Mouse (Mus musculus): ENCODE measurements around the gene Lgals2. TPM values are rescaled to one million over a fixed set of nuclear protein-coding genes. Genes with fewer than 3 reads are reported as not detected.

The Lgals2 gene
- total and polyA plus RNA-seq, 2 experiments from 2014 or later: 0.27 to 4.6 TPM

DNA sequence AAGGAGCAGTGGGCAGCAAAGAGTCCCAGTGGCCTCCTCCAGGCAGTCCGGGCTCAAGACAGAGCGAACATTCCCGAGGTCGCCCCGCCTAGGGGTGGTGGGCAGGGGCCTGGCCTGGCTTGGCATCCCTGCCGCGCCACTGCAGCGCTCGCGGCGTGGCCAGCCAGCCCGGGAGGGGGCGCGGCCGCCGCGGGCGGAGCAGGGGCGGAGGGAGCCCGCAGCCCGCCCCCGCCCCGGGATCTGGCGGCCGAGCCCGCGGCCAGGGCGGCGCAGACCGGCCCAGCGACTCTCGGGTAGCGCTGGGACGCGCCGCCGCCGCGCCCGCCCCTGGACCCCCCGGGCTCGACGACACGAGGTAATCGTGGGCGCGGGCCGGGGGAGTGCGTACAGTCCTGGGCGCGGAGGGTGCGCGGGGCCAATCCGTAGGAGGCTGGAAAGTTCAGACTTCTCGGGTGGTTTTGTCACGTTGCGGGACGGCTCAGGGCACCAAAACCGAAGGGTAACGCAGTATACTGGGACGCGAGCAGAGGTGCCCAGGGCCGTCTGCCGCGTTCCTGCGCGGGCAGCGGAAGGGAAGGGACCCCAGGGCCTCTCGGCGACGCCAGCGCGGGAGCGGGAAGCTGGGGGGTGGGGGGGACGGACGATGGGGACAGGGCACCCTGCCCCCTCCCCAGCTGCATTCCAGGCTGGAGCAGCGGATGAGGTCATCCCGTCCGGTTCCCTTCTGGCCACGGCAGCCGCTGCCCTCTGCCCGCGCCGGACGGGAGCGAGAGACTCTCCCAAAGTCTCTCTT is 12.8 kb downstream of the Lgals2 start, which contains the start of gene Cdc42ep1:
Cdc42ep1 (plus strand) TSS at position 254 of the 793 bp plus-strand sequence.
- Histone ChIP-seq H3K27me3 (ENCODE audit: control insufficient read depth, insufficient read depth, low read length) (no peaks in the 10 kb centered on the region), H3K4me2 (ENCODE audit: low read depth, low read length) (peak within 1 kb of the TSS; percentile 81), H3K27ac (ENCODE audit: low read depth) (peak within 1 kb of the TSS; percentile 98), H3K4me3 (ENCODE audit: low read depth, low read length) (peak within 1 kb of the TSS; percentile 71), H3K9me3 (replicated peaks; ENCODE audit: control insufficient read depth, low read length) (no peaks in the 10 kb centered on the region), H3K36me3 (replicated peaks; ENCODE audit: control insufficient read depth, insufficient read depth, low read length) (peaks cover 6% of the 10 kb centered on the region; the same call in 1 of the 2 replicates), H3K4me1 (ENCODE audit: control insufficient read depth, insufficient read depth) (peaks cover 16% of the 10 kb centered on the region; the same call in 1 of the 2 replicates), H3K9ac (replicated peaks; ENCODE audit: low read depth, low read length) (peak within 1 kb of the TSS; percentile 92)
- peak; percentile 83 for ATAC-seq (ENCODE audit: insufficient read depth, low read depth)
- peak; percentile 67 for DNase-seq (ENCODE audit: low spot score)
- TF ChIP-seq EP300 (IDR thresholded peaks at IDR 0.05; ENCODE audit: low read depth) (peak; percentile 54; the same call in 1 of the 2 replicates), CTCF (IDR thresholded peaks at IDR 0.05; ENCODE audit: low read depth) (no peak)
- WGBS: 0% methylated on average over 68 of the region's 86 CpGs

DNA sequence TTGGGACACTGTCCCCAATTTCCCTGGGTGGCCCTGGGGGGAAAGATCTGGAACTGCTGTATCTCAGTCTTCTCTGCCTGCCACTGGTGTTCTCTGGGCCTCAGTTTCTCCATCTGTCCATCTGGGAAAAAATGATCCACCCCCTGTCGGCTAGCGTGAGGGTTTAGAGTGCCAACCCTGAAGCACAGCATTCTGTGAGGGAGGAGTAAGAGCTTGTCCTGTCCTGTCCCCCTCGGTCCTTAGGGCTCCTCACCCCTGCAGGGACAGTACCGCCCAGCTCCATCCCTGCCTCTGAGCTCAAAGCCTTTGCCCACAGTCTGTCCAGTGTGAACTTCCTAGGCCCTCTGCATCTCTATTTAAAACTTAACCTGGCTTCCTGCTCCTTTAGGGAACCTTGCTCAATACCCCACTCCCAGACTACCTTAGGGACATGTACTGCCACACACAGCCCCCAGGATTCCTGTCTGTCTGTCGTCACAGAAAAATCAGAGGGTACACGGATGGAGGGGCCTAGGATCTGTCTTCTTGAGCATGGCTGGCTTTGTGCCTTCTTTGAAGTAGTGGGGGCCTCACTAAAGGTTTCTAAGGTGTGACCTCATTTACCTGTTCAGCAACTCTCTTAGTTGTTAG is 14.1 kb downstream of the Lgals2 start:
- no peaks in the 10 kb centered on the region for H3K9me3 ChIP-seq (replicated peaks; ENCODE audit: control insufficient read depth, low read length)
- no peaks in the 10 kb centered on the region for H3K27me3 ChIP-seq (ENCODE audit: control insufficient read depth, insufficient read depth, low read length)
- no peak overlapping the region for H3K4me2 ChIP-seq (ENCODE audit: low read depth, low read length)
- H3K27ac ChIP-seq (ENCODE audit: low read depth): no peak overlapping the region
- H3K9ac ChIP-seq (replicated peaks; ENCODE audit: low read depth, low read length): no peak overlapping the region
- H3K4me1 ChIP-seq (ENCODE audit: control insufficient read depth, insufficient read depth): peaks cover 14% of the 10 kb centered on the region; the same call in 1 of the 2 replicates
- WGBS: 65% methylated on average over 6 of the region's 6 CpGs
- no peaks in the 10 kb centered on the region for H3K36me3 ChIP-seq (replicated peaks; ENCODE audit: control insufficient read depth, insufficient read depth, low read length)
- DNase-seq (ENCODE audit: low spot score) (no peak), ATAC-seq (ENCODE audit: insufficient read depth, low read depth) (no peak)
- no peak overlapping the region for H3K4me3 ChIP-seq (ENCODE audit: low read depth, low read length)
- TF ChIP-seq EP300 (IDR thresholded peaks at IDR 0.05; ENCODE audit: low read depth): no peak
- no peak for TF ChIP-seq CTCF (IDR thresholded peaks at IDR 0.05; ENCODE audit: low read depth)

DNA sequence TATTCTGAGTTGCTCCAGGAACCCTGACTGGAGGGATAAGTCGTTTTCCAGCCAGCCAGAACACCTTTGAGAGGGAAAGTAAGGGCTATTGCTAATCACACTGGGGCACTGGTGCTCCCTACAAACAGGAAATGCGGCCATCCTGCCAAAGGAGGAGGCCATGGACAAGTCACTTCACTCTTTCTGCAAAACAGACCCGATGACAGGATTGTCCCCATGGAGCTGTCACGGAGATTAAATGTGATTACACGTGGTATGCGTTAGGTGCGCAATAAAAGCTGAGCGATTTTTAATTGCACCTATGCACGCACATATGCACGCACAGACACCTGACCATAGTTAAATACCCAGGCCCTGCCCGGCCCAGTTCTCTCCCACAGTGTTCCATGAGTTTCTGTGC is 14.6 kb downstream of the Lgals2 start:
- Histone ChIP-seq H3K4me1 (ENCODE audit: control insufficient read depth, insufficient read depth) (peaks cover 9% of the 10 kb centered on the region), H3K4me2 (ENCODE audit: low read depth, low read length) (no peak overlapping the region), H3K36me3 (replicated peaks; ENCODE audit: control insufficient read depth, insufficient read depth, low read length) (no peaks in the 10 kb centered on the region), H3K4me3 (ENCODE audit: low read depth, low read length) (no peak overlapping the region), H3K27ac (ENCODE audit: low read depth) (peak overlapping the region; percentile 58; the same call in 1 of the 2 replicates), H3K27me3 (ENCODE audit: control insufficient read depth, insufficient read depth, low read length) (no peaks in the 10 kb centered on the region), H3K9me3 (replicated peaks; ENCODE audit: control insufficient read depth, low read length) (no peaks in the 10 kb centered on the region), H3K9ac (replicated peaks; ENCODE audit: low read depth, low read length) (no peak overlapping the region)
- ATAC-seq (ENCODE audit: insufficient read depth, low read depth): no peak
- WGBS: 72% methylated on average over 11 of the region's 11 CpGs
- no peak for DNase-seq (ENCODE audit: low spot score)
- no peak for TF ChIP-seq CTCF (IDR thresholded peaks at IDR 0.05; ENCODE audit: low read depth)
- TF ChIP-seq EP300 (IDR thresholded peaks at IDR 0.05; ENCODE audit: low read depth): no peak

DNA sequence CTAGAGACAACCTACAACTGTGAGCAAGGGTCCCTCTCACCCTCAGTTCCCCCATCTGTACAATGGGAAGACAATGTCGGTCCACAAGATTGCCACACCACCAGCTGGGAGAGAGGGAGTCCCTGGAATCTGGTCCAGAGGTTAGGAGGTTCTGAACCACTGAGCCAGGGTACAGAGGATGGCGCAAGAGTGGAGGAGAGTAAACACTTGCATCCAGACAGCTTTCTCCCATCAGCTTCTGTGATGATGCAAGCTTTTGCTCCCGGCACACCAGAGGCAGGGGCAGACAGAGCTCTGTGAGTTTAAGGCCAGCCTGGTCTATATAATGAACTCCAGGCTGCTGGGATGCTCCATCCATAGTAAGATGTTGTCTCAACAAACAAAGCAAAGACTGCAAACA is 15.1 kb downstream of the Lgals2 start:
- no peaks in the 10 kb centered on the region for H3K9me3 ChIP-seq (replicated peaks; ENCODE audit: control insufficient read depth, low read length)
- H3K36me3 ChIP-seq (replicated peaks; ENCODE audit: control insufficient read depth, insufficient read depth, low read length): no peaks in the 10 kb centered on the region
- H3K27me3 ChIP-seq (ENCODE audit: control insufficient read depth, insufficient read depth, low read length): no peaks in the 10 kb centered on the region
- peak overlapping the region; percentile 58 for H3K27ac ChIP-seq (ENCODE audit: low read depth)
- no peak for ATAC-seq (ENCODE audit: insufficient read depth, low read depth)
- H3K4me2 ChIP-seq (ENCODE audit: low read depth, low read length): no peak overlapping the region
- no peak overlapping the region for H3K9ac ChIP-seq (replicated peaks; ENCODE audit: low read depth, low read length)
- no peak overlapping the region for H3K4me3 ChIP-seq (ENCODE audit: low read depth, low read length)
- no peak for TF ChIP-seq CTCF (IDR thresholded peaks at IDR 0.05; ENCODE audit: low read depth)
- no peak for TF ChIP-seq EP300 (IDR thresholded peaks at IDR 0.05; ENCODE audit: low read depth)
- H3K4me1 ChIP-seq (ENCODE audit: control insufficient read depth, insufficient read depth): peaks cover 9% of the 10 kb centered on the region
- WGBS: 60% methylated on average over 3 of the region's 3 CpGs
- no peak for DNase-seq (ENCODE audit: low spot score)

DNA sequence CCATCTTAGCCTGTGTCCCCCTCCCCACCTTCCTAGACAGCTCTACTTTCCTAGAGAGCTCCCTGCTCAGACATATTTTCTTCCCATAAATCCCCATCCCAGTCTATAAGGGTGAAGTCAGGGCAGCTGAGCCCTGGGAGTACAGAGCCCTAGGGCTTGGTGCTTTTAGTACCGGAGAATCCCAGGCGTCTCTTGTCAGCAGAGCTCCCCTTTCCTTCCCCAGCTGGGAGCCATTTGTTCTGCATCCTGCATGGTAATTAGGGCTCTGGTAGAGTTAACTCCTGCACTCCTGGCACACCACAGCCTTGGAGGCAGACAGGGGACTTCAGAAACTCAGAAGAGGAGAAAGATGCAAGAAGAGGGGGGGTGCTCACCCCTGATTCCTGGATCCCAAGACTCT is 15.6 kb downstream of the Lgals2 start:
- DNase-seq (ENCODE audit: low spot score): no peak
- peaks cover 12% of the 10 kb centered on the region; the same call in 1 of the 2 replicates for H3K4me1 ChIP-seq (ENCODE audit: control insufficient read depth, insufficient read depth)

More for the DNA sequence above, 15.6 kb downstream of the Lgals2 start:
- Histone ChIP-seq H3K36me3 (replicated peaks; ENCODE audit: control insufficient read depth, insufficient read depth, low read length) (no peaks in the 10 kb centered on the region), H3K4me2 (ENCODE audit: low read depth, low read length) (no peak overlapping the region), H3K4me3 (ENCODE audit: low read depth, low read length) (no peak overlapping the region), H3K27ac (ENCODE audit: low read depth) (peak overlapping the region; percentile 58), H3K9ac (replicated peaks; ENCODE audit: low read depth, low read length) (no peak overlapping the region), H3K27me3 (ENCODE audit: control insufficient read depth, insufficient read depth, low read length) (no peaks in the 10 kb centered on the region), H3K9me3 (replicated peaks; ENCODE audit: control insufficient read depth, low read length) (no peaks in the 10 kb centered on the region)
- TF ChIP-seq EP300 (IDR thresholded peaks at IDR 0.05; ENCODE audit: low read depth) (no peak), CTCF (IDR thresholded peaks at IDR 0.05; ENCODE audit: low read depth) (no peak)
- ATAC-seq (ENCODE audit: insufficient read depth, low read depth): no peak
- 10% methylated on average over 2 of the region's 2 CpGs for WGBS

All from heart, postnatal 0 days (tissue).